18 mouse cellular contexts compared by ENCODE assay signal in the genomic region with DNA sequence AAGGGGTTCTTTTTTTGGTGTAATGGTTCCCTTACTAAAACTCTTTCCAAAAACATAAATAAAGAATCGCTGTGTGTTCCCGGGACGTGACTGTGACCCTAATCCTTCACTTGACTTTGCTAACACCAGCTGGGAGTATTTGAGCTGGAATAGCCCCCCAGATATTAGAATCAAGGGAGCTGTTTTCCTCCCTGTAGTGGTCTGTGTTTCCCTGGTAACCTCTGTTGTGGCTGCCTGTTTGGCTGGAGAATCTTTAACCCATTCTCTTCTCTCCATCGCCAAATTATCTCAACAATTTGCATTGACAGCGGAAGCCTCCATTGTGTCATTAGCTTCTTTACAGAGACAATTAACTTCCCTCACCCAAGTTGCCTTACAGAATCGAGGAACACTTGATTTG.
A peak's percentile ranks its signal among the peaks of the same experiment; 100 is the strongest.
DNase-seq lines count a peak whose midpoint lies in the region; ATAC-seq and TF ChIP-seq lines count a peak whose summit lies in the region.
"Had no signal": no experiment of that assay in that cellular context is flagged by ENCODE, and none has a peak within 500 bp of the region (broad histone marks: within the 10 kb centered on the region; RNA-seq: fewer than 3 reads in every experiment).

No protein-coding gene starts in this region.

- no peak for TF ChIP-seq CTCF in stomach, postnatal 0 days (IDR thresholded peaks at IDR 0.05; ENCODE audit: low read depth)

- H3K36me3 ChIP-seq in limb, embryonic 14.5 days (ENCODE audit: control insufficient read depth, insufficient read depth, low read length): no peaks in the 10 kb centered on the region
- H3K36me3 ChIP-seq in limb, embryonic 10.5 days: no peaks in the 10 kb centered on the region
- no peaks in the 10 kb centered on the region for H3K36me3 ChIP-seq in forebrain, embryonic 16.5 days (ENCODE audit: control insufficient read depth, insufficient read depth)
- no peaks in the 10 kb centered on the region for H3K36me3 ChIP-seq in midbrain, embryonic 12.5 days
- H3K36me3 ChIP-seq in neural tube, embryonic 15.5 days: no peaks in the 10 kb centered on the region
- no peaks in the 10 kb centered on the region for H3K36me3 ChIP-seq in stomach, postnatal 0 days (ENCODE audit: control insufficient read depth, insufficient read depth, low read length)
- H3K36me3 ChIP-seq: kidney, embryonic 15.5 days; liver, embryonic 12.5 days had no signal

- peak; percentile 16 for DNase-seq in limb, embryonic 14.5 days (ENCODE audit: low spot score)
- DNase-seq in limb, embryonic 10.5 days (ENCODE audit: low spot score): no peak
- no peak for DNase-seq in lung, postnatal 25 days (ENCODE audit: low spot score)
- no peak for DNase-seq in stomach, postnatal 0 days (ENCODE audit: low spot score)
- DNase-seq in cerebellum, adult 8-10 months: no peak
- DNase-seq: adrenal gland, postnatal 10 days; cerebellum, adult 18-20 months; gastrocnemius, postnatal 14 days; heart, postnatal 10 days; left cerebral cortex, postnatal 4 days; lung, embryonic 14.5 days; right cerebral cortex, postnatal 25 days; thymus, postnatal 4 days had no signal

- no peak overlapping the region for H3K4me3 ChIP-seq in limb, embryonic 14.5 days (replicated peaks; ENCODE audit: low read length)
- no peak overlapping the region for H3K4me3 ChIP-seq in limb, embryonic 10.5 days
- no peak overlapping the region for H3K4me3 ChIP-seq in forebrain, embryonic 16.5 days (replicated peaks; ENCODE audit: low read length)
- H3K4me3 ChIP-seq in midbrain, embryonic 12.5 days: no peak overlapping the region
- H3K4me3 ChIP-seq in neural tube, embryonic 15.5 days (replicated peaks): no peak overlapping the region
- no peak overlapping the region for H3K4me3 ChIP-seq in stomach, postnatal 0 days (ENCODE audit: low read depth, low read length)
- H3K4me3 ChIP-seq: kidney, embryonic 15.5 days; liver, embryonic 12.5 days had no signal

- no peaks in the 10 kb centered on the region for H3K9me3 ChIP-seq in limb, embryonic 14.5 days (ENCODE audit: control insufficient read depth, low read length)
- H3K9me3 ChIP-seq in limb, embryonic 10.5 days (replicated peaks): no peaks in the 10 kb centered on the region
- no peaks in the 10 kb centered on the region for H3K9me3 ChIP-seq in forebrain, embryonic 16.5 days (ENCODE audit: control insufficient read depth, low read length)
- no peaks in the 10 kb centered on the region for H3K9me3 ChIP-seq in midbrain, embryonic 12.5 days
- H3K9me3 ChIP-seq in neural tube, embryonic 15.5 days (replicated peaks): no peaks in the 10 kb centered on the region
- H3K9me3 ChIP-seq in stomach, postnatal 0 days (ENCODE audit: control insufficient read depth, low read length): no peaks in the 10 kb centered on the region
- H3K9me3 ChIP-seq: kidney, embryonic 15.5 days; liver, embryonic 12.5 days had no signal

- no peaks in the 10 kb centered on the region for H3K27me3 ChIP-seq in limb, embryonic 14.5 days (ENCODE audit: control insufficient read depth, insufficient read depth, low read length)
- no peaks in the 10 kb centered on the region for H3K27me3 ChIP-seq in limb, embryonic 10.5 days (ENCODE audit: low read depth, poor library complexity, severe bottlenecking)
- no peaks in the 10 kb centered on the region for H3K27me3 ChIP-seq in forebrain, embryonic 16.5 days (replicated peaks; ENCODE audit: control insufficient read depth, insufficient read depth, low read length)
- H3K27me3 ChIP-seq in midbrain, embryonic 12.5 days: no peaks in the 10 kb centered on the region
- H3K27me3 ChIP-seq in neural tube, embryonic 15.5 days (replicated peaks): no peaks in the 10 kb centered on the region
- no peaks in the 10 kb centered on the region for H3K27me3 ChIP-seq in stomach, postnatal 0 days (ENCODE audit: control insufficient read depth, insufficient read depth, low read length)
- H3K27me3 ChIP-seq: kidney, embryonic 15.5 days; liver, embryonic 12.5 days had no signal

- WGBS in limb, embryonic 14.5 days: 47% methylated on average over 6 of the region's 6 CpGs
- WGBS in limb, embryonic 10.5 days: 68% methylated on average over 6 of the region's 6 CpGs
- 14% methylated on average over 6 of the region's 6 CpGs for WGBS in forebrain, embryonic 16.5 days
- WGBS in midbrain, embryonic 12.5 days: 27% methylated on average over 6 of the region's 6 CpGs
- 8% methylated on average over 6 of the region's 6 CpGs for WGBS in neural tube, embryonic 15.5 days
- 41% methylated on average over 6 of the region's 6 CpGs for WGBS in stomach, postnatal 0 days

- no peak overlapping the region for H3K27ac ChIP-seq in limb, embryonic 14.5 days (replicated peaks; ENCODE audit: low read depth, low read length)
- H3K27ac ChIP-seq in limb, embryonic 10.5 days: no peak overlapping the region
- H3K27ac ChIP-seq in forebrain, embryonic 16.5 days (ENCODE audit: low read length): no peak overlapping the region
- no peak overlapping the region for H3K27ac ChIP-seq in midbrain, embryonic 12.5 days (replicated peaks)
- no peak overlapping the region for H3K27ac ChIP-seq in neural tube, embryonic 15.5 days (replicated peaks)
- H3K27ac ChIP-seq in stomach, postnatal 0 days (replicated peaks): no peak overlapping the region
- H3K27ac ChIP-seq: kidney, embryonic 15.5 days; liver, embryonic 12.5 days had no signal

- no peaks in the 10 kb centered on the region for H3K4me1 ChIP-seq in limb, embryonic 14.5 days (ENCODE audit: control insufficient read depth, insufficient read depth, low read length)
- no peaks in the 10 kb centered on the region for H3K4me1 ChIP-seq in limb, embryonic 10.5 days
- H3K4me1 ChIP-seq in forebrain, embryonic 16.5 days (replicated peaks; ENCODE audit: control insufficient read depth, insufficient read depth, low read length): 0 out of 2 replicates have a peak, but pooled peaks cover 3% of the 10 kb centered on the region
- H3K4me1 ChIP-seq in midbrain, embryonic 12.5 days: no peaks in the 10 kb centered on the region
- H3K4me1 ChIP-seq in neural tube, embryonic 15.5 days: peaks cover 9% of the 10 kb centered on the region
- H3K4me1 ChIP-seq in stomach, postnatal 0 days (replicated peaks; ENCODE audit: control insufficient read depth, insufficient read depth): no peaks in the 10 kb centered on the region
- H3K4me1 ChIP-seq: kidney, embryonic 15.5 days; liver, embryonic 12.5 days had no signal

- H3K4me2 ChIP-seq in limb, embryonic 14.5 days (replicated peaks; ENCODE audit: low read depth, low read length, severe bottlenecking): no peak overlapping the region
- no peak overlapping the region for H3K4me2 ChIP-seq in forebrain, embryonic 16.5 days (ENCODE audit: low read length)
- H3K4me2 ChIP-seq in midbrain, embryonic 12.5 days (replicated peaks): no peak overlapping the region; the same call in 1 of the 2 replicates
- H3K4me2 ChIP-seq in neural tube, embryonic 15.5 days: peak overlapping the region; percentile 34
- H3K4me2 ChIP-seq in stomach, postnatal 0 days (replicated peaks; ENCODE audit: low read depth): no peak overlapping the region
- H3K4me2 ChIP-seq: kidney, embryonic 15.5 days; liver, embryonic 12.5 days; lung, embryonic 14.5 days had no signal

- no peak overlapping the region for H3K9ac ChIP-seq in limb, embryonic 14.5 days (ENCODE audit: low read depth, low read length, severe bottlenecking)
- no peak overlapping the region for H3K9ac ChIP-seq in forebrain, embryonic 16.5 days (replicated peaks; ENCODE audit: low read depth, low read length)
- H3K9ac ChIP-seq in midbrain, embryonic 12.5 days (replicated peaks): no peak overlapping the region
- no peak overlapping the region for H3K9ac ChIP-seq in neural tube, embryonic 15.5 days (replicated peaks)
- H3K9ac ChIP-seq in stomach, postnatal 0 days (ENCODE audit: low read length): no peak overlapping the region
- H3K9ac ChIP-seq: kidney, embryonic 15.5 days; liver, embryonic 12.5 days; lung, embryonic 14.5 days had no signal

- no peak for ATAC-seq in limb, embryonic 14.5 days (ENCODE audit: low FRiP score, low read depth)
- peak; percentile 77 for ATAC-seq in forebrain, embryonic 16.5 days
- ATAC-seq in midbrain, embryonic 12.5 days (ENCODE audit: low FRiP score, low read depth): peak; percentile 58; the same call in 1 of the 2 replicates
- peak; percentile 88 for ATAC-seq in neural tube, embryonic 15.5 days (ENCODE audit: low FRiP score)
- ATAC-seq in stomach, postnatal 0 days (ENCODE audit: low FRiP score, low TSS enrichment): no peak
- ATAC-seq: liver, embryonic 12.5 days had no signal

- no peak for TF ChIP-seq POLR2A in limb, embryonic 14.5 days (IDR thresholded peaks at IDR 0.05; ENCODE audit: borderline replicate concordance, extremely low read depth, insufficient read depth, insufficient read length)

- no peak for TF ChIP-seq EP300 in stomach, postnatal 0 days (optimal IDR thresholded peaks at IDR 0.05)

Comparison
In these comparisons a context has a peak if more than half of its experiments do, and no peak if none do; other contexts are left out.
1. ATAC-seq: peak in forebrain, embryonic 16.5 days (single experiment), midbrain, embryonic 12.5 days (single experiment) and neural tube, embryonic 15.5 days (single experiment); none in limb, embryonic 14.5 days (single experiment) and stomach, postnatal 0 days (single experiment).